Mouse (Mus musculus): ENCODE measurements around the gene Dlx3. TPM values are rescaled to one million over a fixed set of nuclear protein-coding genes. Genes with fewer than 3 reads are reported as not detected.
A peak's percentile ranks its signal among the peaks of the same experiment; 100 is the strongest.

Gene Dlx3
- polyA plus RNA-seq, 1 experiment from 2014 or later: 0.07 TPM

- Histone ChIP-seq H3K9ac (ENCODE audit: low read length) (peak overlapping the region; percentile 83), H3K9me3 (replicated peaks; ENCODE audit: control insufficient read depth, low read length) (no peaks in the 10 kb centered on the region), H3K27ac (ENCODE audit: low read length) (peak overlapping the region; percentile 82), H3K4me3 (ENCODE audit: low read length) (peak overlapping the region; percentile 74), H3K4me2 (ENCODE audit: low read depth, low read length) (peak overlapping the region; percentile 72), H3K36me3 (ENCODE audit: control insufficient read depth, insufficient read depth) (no peaks in the 10 kb centered on the region), H3K27me3 (ENCODE audit: control insufficient read depth, insufficient read depth, low read length) (no peaks in the 10 kb centered on the region), H3K4me1 (ENCODE audit: control insufficient read depth, insufficient read depth, low read length) (peaks cover 65% of the 10 kb centered on the region)
- under 1% methylated on average over 40 of the region's 42 CpGs for WGBS
- ATAC-seq (replicated peaks; ENCODE audit: extremely low read depth, insufficient read depth, low FRiP score): peak; percentile 37
Measured at GRCm38 (mm10) chr11:95076041-95076535, 43.8 kb upstream of the Dlx3 start.

- under 1% methylated on average over 44 of the region's 51 CpGs for WGBS
- no peaks in the 10 kb centered on the region for H3K36me3 ChIP-seq (ENCODE audit: control insufficient read depth, insufficient read depth)
- no peaks in the 10 kb centered on the region for H3K27me3 ChIP-seq (ENCODE audit: control insufficient read depth, insufficient read depth, low read length)
- peak within 1 kb of the TSS; percentile 74 for H3K4me3 ChIP-seq (ENCODE audit: low read length)
- peaks cover 60% of the 10 kb centered on the region for H3K4me1 ChIP-seq (ENCODE audit: control insufficient read depth, insufficient read depth, low read length)
- peak; percentile 81 for ATAC-seq (replicated peaks; ENCODE audit: extremely low read depth, insufficient read depth, low FRiP score)
- H3K9me3 ChIP-seq (replicated peaks; ENCODE audit: control insufficient read depth, low read length): no peaks in the 10 kb centered on the region
- H3K27ac ChIP-seq (ENCODE audit: low read length): peak within 1 kb of the TSS; percentile 82
- peak within 1 kb of the TSS; percentile 83 for H3K9ac ChIP-seq (ENCODE audit: low read length)
- H3K4me2 ChIP-seq (ENCODE audit: low read depth, low read length): peak within 1 kb of the TSS; percentile 72
Measured at GRCm38 (mm10) chr11:95076536-95077111, 43.3 kb upstream of the Dlx3 start, which contains the start of gene Itga3. Itga3 (minus strand) TSS chr11:95076801.

GRCm38 (mm10) chr11:95077956-95078355, 42.0 kb upstream of the Dlx3 start:
- peaks cover 47% of the 10 kb centered on the region for H3K4me1 ChIP-seq (ENCODE audit: control insufficient read depth, insufficient read depth, low read length)
- H3K4me2 ChIP-seq (ENCODE audit: low read depth, low read length): no peak overlapping the region
- no peaks in the 10 kb centered on the region for H3K27me3 ChIP-seq (ENCODE audit: control insufficient read depth, insufficient read depth, low read length)
- no peak overlapping the region for H3K4me3 ChIP-seq (ENCODE audit: low read length)
- 67% methylated on average over 7 of the region's 7 CpGs for WGBS
- H3K9me3 ChIP-seq (replicated peaks; ENCODE audit: control insufficient read depth, low read length): no peaks in the 10 kb centered on the region
- H3K9ac ChIP-seq (ENCODE audit: low read length): no peak overlapping the region
- no peak for ATAC-seq (replicated peaks; ENCODE audit: extremely low read depth, insufficient read depth, low FRiP score)
- H3K27ac ChIP-seq (ENCODE audit: low read length): no peak overlapping the region
- H3K36me3 ChIP-seq (ENCODE audit: control insufficient read depth, insufficient read depth): no peaks in the 10 kb centered on the region

- peaks cover 42% of the 10 kb centered on the region for H3K4me1 ChIP-seq (ENCODE audit: control insufficient read depth, insufficient read depth, low read length)
- H3K27ac ChIP-seq (ENCODE audit: low read length): peak overlapping the region; percentile 69
- no peak for ATAC-seq (replicated peaks; ENCODE audit: extremely low read depth, insufficient read depth, low FRiP score)
- H3K36me3 ChIP-seq (ENCODE audit: control insufficient read depth, insufficient read depth): no peaks in the 10 kb centered on the region
- peak overlapping the region; percentile 2; the same call in 1 of the 2 replicates for H3K4me2 ChIP-seq (ENCODE audit: low read depth, low read length)
- H3K27me3 ChIP-seq (ENCODE audit: control insufficient read depth, insufficient read depth, low read length): no peaks in the 10 kb centered on the region
- WGBS: 15% methylated on average over 6 of the region's 6 CpGs
- H3K9ac ChIP-seq (ENCODE audit: low read length): no peak overlapping the region
- H3K9me3 ChIP-seq (replicated peaks; ENCODE audit: control insufficient read depth, low read length): no peaks in the 10 kb centered on the region
- no peak overlapping the region for H3K4me3 ChIP-seq (ENCODE audit: low read length)
Measured at GRCm38 (mm10) chr11:95079256-95079875, 40.6 kb upstream of the Dlx3 start.

GRCm38 (mm10) chr11:95080783-95081182, 39.1 kb upstream of the Dlx3 start:
- H3K9ac ChIP-seq (ENCODE audit: low read length): no peak overlapping the region
- no peak overlapping the region for H3K4me2 ChIP-seq (ENCODE audit: low read depth, low read length)
- 82% methylated on average over 6 of the region's 6 CpGs for WGBS
- H3K36me3 ChIP-seq (ENCODE audit: control insufficient read depth, insufficient read depth): no peaks in the 10 kb centered on the region
- H3K27ac ChIP-seq (ENCODE audit: low read length): no peak overlapping the region
- no peak overlapping the region for H3K4me3 ChIP-seq (ENCODE audit: low read length)
- no peaks in the 10 kb centered on the region for H3K27me3 ChIP-seq (ENCODE audit: control insufficient read depth, insufficient read depth, low read length)
- H3K9me3 ChIP-seq (replicated peaks; ENCODE audit: control insufficient read depth, low read length): no peaks in the 10 kb centered on the region
- H3K4me1 ChIP-seq (ENCODE audit: control insufficient read depth, insufficient read depth, low read length): peaks cover 31% of the 10 kb centered on the region
- no peak for ATAC-seq (replicated peaks; ENCODE audit: extremely low read depth, insufficient read depth, low FRiP score)

GRCm38 (mm10) chr11:95082896-95083295, 37.0 kb upstream of the Dlx3 start:
- no peak overlapping the region for H3K4me3 ChIP-seq (ENCODE audit: low read length)
- ATAC-seq (replicated peaks; ENCODE audit: extremely low read depth, insufficient read depth, low FRiP score): no peak
- H3K4me1 ChIP-seq (ENCODE audit: control insufficient read depth, insufficient read depth, low read length): peaks cover 32% of the 10 kb centered on the region
- H3K36me3 ChIP-seq (ENCODE audit: control insufficient read depth, insufficient read depth): no peaks in the 10 kb centered on the region
- H3K9me3 ChIP-seq (replicated peaks; ENCODE audit: control insufficient read depth, low read length): no peaks in the 10 kb centered on the region
- H3K27ac ChIP-seq (ENCODE audit: low read length): no peak overlapping the region
- H3K4me2 ChIP-seq (ENCODE audit: low read depth, low read length): no peak overlapping the region
- 83% methylated on average over 7 of the region's 7 CpGs for WGBS
- H3K9ac ChIP-seq (ENCODE audit: low read length): no peak overlapping the region
- H3K27me3 ChIP-seq (ENCODE audit: control insufficient read depth, insufficient read depth, low read length): no peaks in the 10 kb centered on the region

- no peak overlapping the region for H3K4me2 ChIP-seq (ENCODE audit: low read depth, low read length)
- H3K27ac ChIP-seq (ENCODE audit: low read length): no peak overlapping the region
- no peaks in the 10 kb centered on the region for H3K9me3 ChIP-seq (replicated peaks; ENCODE audit: control insufficient read depth, low read length)
- H3K4me3 ChIP-seq (ENCODE audit: low read length): no peak overlapping the region
- no peak for ATAC-seq (replicated peaks; ENCODE audit: extremely low read depth, insufficient read depth, low FRiP score)
- no peaks in the 10 kb centered on the region for H3K27me3 ChIP-seq (ENCODE audit: control insufficient read depth, insufficient read depth, low read length)
- H3K4me1 ChIP-seq (ENCODE audit: control insufficient read depth, insufficient read depth, low read length): peaks cover 27% of the 10 kb centered on the region
- 53% methylated on average over 4 of the region's 4 CpGs for WGBS
- no peak overlapping the region for H3K9ac ChIP-seq (ENCODE audit: low read length)
- H3K36me3 ChIP-seq (ENCODE audit: control insufficient read depth, insufficient read depth): no peaks in the 10 kb centered on the region
Measured at GRCm38 (mm10) chr11:95084175-95084574, 35.7 kb upstream of the Dlx3 start.

- Histone ChIP-seq H3K4me3 (ENCODE audit: low read length) (no peak overlapping the region), H3K27ac (ENCODE audit: low read length) (no peak overlapping the region), H3K4me1 (ENCODE audit: control insufficient read depth, insufficient read depth, low read length) (peaks cover 24% of the 10 kb centered on the region; the same call in 1 of the 2 replicates), H3K36me3 (ENCODE audit: control insufficient read depth, insufficient read depth) (no peaks in the 10 kb centered on the region), H3K4me2 (ENCODE audit: low read depth, low read length) (no peak overlapping the region), H3K27me3 (ENCODE audit: control insufficient read depth, insufficient read depth, low read length) (no peaks in the 10 kb centered on the region), H3K9me3 (replicated peaks; ENCODE audit: control insufficient read depth, low read length) (no peaks in the 10 kb centered on the region), H3K9ac (ENCODE audit: low read length) (no peak overlapping the region)
- no peak for ATAC-seq (replicated peaks; ENCODE audit: extremely low read depth, insufficient read depth, low FRiP score)
- 57% methylated on average over 5 of the region's 5 CpGs for WGBS
Measured at GRCm38 (mm10) chr11:95084811-95085382, 35.0 kb upstream of the Dlx3 start.

GRCm38 (mm10) chr11:95085710-95086109, 34.2 kb upstream of the Dlx3 start:
- Histone ChIP-seq H3K4me3 (ENCODE audit: low read length) (no peak overlapping the region), H3K4me2 (ENCODE audit: low read depth, low read length) (no peak overlapping the region), H3K9me3 (replicated peaks; ENCODE audit: control insufficient read depth, low read length) (no peaks in the 10 kb centered on the region), H3K27ac (ENCODE audit: low read length) (no peak overlapping the region), H3K4me1 (ENCODE audit: control insufficient read depth, insufficient read depth, low read length) (peaks cover 19% of the 10 kb centered on the region; the same call in 1 of the 2 replicates), H3K27me3 (ENCODE audit: control insufficient read depth, insufficient read depth, low read length) (no peaks in the 10 kb centered on the region), H3K9ac (ENCODE audit: low read length) (no peak overlapping the region), H3K36me3 (ENCODE audit: control insufficient read depth, insufficient read depth) (no peaks in the 10 kb centered on the region)
- WGBS: 27% methylated on average over 5 of the region's 5 CpGs
- no peak for ATAC-seq (replicated peaks; ENCODE audit: extremely low read depth, insufficient read depth, low FRiP score)

Data from heart, embryonic 16.5 days (tissue).